Mouse (Mus musculus): ENCODE results near the gene Cdc7.

Cdc7 gene

DNA sequence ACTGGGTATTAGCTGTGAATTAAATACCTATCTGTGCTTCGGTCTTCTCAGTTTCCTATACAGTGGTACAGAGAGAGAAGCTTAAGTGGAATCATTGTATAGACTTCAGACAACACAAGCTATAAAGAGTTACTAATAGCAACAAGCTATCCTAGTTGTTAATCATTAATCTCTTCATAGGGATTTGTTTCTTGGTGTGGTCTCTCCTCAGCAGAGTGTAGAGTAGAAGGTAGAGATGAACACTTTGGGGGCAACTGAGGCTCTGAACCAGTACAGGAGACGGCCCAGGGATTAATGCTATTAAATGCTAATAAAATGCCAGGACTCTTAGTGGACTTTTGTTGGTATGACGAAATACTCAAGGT is 57.9 kb downstream of the Cdc7 start:
- no peak for DNase-seq (ENCODE audit: low read depth, low spot score)

DNA sequence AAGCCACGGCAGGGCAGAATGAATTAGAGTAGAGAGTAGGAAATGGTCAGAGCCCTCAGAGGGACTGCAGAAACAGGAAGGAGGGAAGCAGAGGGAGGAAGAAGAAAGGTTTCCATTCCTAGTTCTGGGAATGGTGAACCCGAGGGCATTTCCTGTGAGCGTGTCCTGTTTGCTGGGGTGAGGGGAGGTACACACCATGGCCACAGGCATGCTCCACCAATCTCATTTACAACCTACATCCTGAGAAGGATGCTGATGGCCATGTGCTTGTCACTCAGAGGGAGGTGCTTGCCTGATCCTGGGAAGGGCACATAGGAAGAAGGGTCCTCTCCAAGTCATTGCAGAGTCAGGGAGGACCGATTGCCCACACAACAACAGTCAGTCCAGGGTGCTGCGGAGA is 59.8 kb downstream of the Cdc7 start:
- no peak for DNase-seq (ENCODE audit: low read depth, low spot score)

DNA sequence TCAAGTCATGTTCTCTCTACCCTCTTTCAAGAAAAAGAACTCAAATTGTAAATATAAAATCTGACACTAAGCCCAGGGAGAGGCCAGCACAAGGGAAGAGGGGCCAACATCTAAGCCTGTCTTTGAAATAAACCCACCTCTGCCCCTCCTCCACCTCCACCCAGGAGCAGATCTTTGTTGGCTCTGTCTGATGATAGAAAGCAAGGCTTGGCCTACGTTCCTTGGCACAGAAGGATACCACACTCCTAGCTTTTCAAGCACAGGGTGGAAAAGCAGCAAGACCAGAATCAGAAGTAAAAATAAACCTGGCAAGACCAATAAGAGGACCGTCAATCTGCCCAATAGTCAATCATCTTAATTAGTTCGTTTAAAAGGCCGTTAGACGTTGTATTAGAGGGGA is 61.2 kb downstream of the Cdc7 start:
- no peak for DNase-seq (ENCODE audit: low read depth, low spot score)

DNA sequence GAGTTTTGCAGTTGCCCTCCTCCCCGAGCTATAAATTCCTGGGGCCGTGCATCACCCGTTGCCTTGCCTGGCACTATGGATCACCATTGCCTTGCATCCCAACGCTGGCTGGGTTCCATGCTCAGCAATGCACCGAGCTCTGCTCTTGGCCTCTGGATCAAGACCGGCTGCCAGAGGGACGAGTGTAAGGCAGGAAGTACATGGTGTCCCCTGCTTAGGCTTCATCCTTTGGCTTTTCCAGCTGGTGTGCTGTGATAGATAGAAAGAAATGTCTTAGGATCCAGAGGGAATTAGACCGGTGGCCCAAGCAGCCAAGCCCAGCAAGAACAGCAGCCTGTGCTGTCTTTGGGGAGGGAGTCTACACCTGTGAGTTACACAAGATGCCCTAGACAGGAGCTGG is 61.7 kb downstream of the Cdc7 start:
- DNase-seq (ENCODE audit: low read depth, low spot score): no peak

DNA sequence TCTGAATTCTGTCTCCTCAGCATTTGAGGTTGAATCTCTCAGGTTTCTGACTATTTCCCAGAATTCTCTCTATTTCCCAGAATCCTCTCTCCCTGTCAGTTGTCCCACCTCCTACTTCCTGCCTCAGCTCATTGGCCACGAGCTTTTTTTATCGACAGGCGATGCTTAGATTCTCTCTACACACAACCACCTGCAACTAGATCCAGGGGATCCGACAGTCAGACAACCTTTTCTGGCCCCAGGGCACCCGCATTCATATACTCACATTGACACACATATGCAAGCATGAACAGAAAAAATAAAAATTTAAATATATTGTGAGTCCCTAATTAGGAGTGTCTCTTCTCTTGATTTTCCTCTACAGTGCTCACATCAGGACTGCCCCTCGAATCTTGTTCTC is 63.5 kb downstream of the Cdc7 start:
- no peak for DNase-seq (ENCODE audit: low read depth, low spot score)

DNA sequence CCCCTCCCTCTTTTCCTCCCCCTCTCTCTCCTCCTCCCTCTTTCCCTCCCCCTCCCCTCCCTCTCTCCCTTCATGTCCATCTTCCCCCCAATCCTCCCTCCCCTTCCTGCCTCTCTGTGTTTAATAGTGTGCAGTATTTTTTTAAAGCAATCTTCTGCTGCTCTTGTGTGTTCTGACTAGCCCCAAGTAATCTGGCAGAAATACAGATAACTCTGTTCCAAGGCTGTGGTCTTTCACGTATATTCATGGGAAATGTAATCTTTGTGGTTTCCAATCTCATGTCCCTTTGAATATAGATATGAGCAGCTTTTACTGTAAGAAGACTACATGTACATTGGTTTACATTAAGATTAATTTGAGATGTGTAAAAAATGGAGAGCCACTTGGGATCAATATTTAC is 64.4 kb downstream of the Cdc7 start:
- no peak for DNase-seq (ENCODE audit: low read depth, low spot score)

DNA sequence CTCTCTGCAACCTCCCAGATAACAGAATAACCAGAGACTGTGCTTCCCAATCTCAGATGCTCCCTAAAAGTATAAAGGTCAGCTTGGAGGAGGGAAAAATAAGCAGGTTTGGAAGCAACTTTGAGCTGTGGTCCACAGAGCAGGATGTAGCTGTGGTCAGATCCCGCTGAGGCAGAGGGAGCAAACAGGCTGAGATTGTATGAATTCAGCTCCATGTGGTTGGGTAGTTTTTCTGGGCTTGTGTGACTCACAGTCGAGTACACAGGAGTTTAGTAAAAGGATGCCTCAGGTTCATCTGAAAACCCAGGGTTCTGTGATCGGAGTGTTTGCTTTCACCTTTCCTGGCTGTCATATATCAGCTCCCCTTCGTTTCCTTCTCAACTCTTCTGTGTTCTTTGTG is 65.7 kb downstream of the Cdc7 start:
- no peak for DNase-seq (ENCODE audit: low read depth, low spot score)

DNA sequence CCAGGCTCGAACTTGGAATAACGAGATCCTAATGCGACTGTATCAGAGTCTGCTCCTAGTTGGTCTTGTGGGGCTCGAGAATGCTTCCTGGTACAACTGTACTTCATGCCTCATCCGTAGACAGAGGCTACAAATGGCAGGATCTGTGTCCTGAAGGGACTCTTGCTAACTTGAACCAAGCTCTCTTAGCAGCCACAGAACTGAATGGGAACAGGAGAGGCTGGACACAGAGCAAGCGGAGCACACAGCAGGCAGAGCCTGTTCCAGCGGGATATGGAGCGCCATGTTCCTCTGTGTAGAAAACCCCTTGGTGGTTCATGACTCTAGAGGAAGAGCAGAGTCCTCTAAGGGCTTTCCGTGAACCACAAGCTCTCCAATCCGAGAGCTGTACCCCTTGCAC is 66.7 kb downstream of the Cdc7 start:
- no peak for DNase-seq (ENCODE audit: low read depth, low spot score)

Data from retina, adult 2 months (tissue).